Mouse (Mus musculus): Measurements from ENCODE around the gene Olfr1095.

The Olfr1095 gene

GRCm38 (mm10) chr2:86851596-86851995, at the start of gene Olfr1095:
Olfr1095 (minus strand) TSS chr2:86851696.
- no peak for DNase-seq (ENCODE audit: low spot score)

DNA sequence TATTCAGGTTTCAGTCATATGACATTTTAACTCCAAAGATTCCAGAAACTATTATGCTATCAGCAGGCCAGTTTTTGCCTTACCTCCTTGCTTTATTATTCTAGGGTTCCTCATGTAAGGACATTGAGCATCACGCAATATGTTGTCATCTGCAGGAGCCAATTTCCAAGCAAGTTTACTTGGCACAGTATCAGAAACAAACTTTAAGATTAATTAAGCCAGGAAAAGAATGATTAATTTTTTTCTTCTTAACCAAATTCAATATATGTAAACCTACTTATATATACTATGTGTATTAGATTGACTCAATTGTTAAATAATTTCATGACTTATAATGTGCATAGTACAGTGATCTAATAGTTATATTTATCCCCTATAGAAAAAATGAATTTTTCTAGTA, 40.6 kb upstream of the Olfr1095 start, which contains the start of gene Olfr1097:
TSS of gene Olfr1097 (minus strand) at position 101 of the 400 bp plus-strand sequence.
- no peak for DNase-seq (ENCODE audit: low spot score)

DNA sequence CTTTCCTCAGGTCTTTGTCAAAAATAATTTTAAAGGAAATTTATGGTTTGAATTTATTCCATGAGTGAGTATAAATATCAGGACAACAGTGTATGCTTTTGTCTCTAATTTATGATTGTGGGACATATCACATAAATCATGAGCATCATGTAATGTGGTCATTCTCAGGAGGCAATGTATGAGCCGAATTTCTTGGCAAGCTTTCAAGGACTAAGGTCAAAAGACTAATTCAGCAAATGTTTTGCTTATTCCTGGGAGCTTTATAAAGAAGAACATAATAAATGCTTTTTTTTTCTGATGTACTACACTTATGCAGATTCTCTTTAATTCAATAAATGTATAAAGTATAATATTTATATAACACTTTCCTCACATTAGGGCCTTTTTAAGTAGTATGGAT, 23.2 kb upstream of the Olfr1095 start, which contains the start of gene Gm13723:
TSS of gene Gm13723 (minus strand) at position 101 of the 400 bp plus-strand sequence.
- no peak for DNase-seq (ENCODE audit: low spot score)

- no peak for DNase-seq (ENCODE audit: low spot score)
Measured at GRCm38 (mm10) chr2:86824363-86824762, 27.1 kb downstream of the Olfr1095 start, which contains the start of gene Olfr1094. Olfr1094 (plus strand) TSS chr2:86824663.

- no peak for DNase-seq (ENCODE audit: low spot score)
Measured at GRCm38 (mm10) chr2:86809918-86810317, 41.6 kb downstream of the Olfr1095 start, which contains the start of gene Olfr141. Olfr141 (minus strand) TSS chr2:86810018.
